Mouse (Mus musculus): ENCODE measurements at regions not wholly inside any gene's neighbourhood (a gene's known extent, or its start where the extent isn't known, plus 50 kb on each side); places are given as distances from the start of the nearest gene placed in this dataset.

GRCm38 (mm10) chr4:62890588-62891580 is 74.5 kb upstream of the Zfp618 start:
- TF ChIP-seq POLR2A (IDR thresholded peaks at IDR 0.05; ENCODE audit: borderline replicate concordance, control insufficient read depth, low read depth, low read length) (no peak), CTCF (IDR thresholded peaks at IDR 0.05; ENCODE audit: control insufficient read depth, insufficient read depth, low read length) (no peak)

Data from bone marrow, adult 2 months (tissue).